Mouse (Mus musculus) kidney, adult 2 months (tissue): ENCODE results near the gene Usp48.

ENCODE experiments used
- CTCF ChIP-seq: fragments of 200-500 bp; conservative IDR thresholded peaks from 2 replicates; pipeline ENCODE4 v1.5.1; 2011; ENCODE audit warnings: low read depth, mild to moderate bottlenecking, control low read depth, low read length, moderate library complexity, mixed read lengths; ENCODE audit not compliant: insufficient read depth, insufficient read length
- POLR2A ChIP-seq: fragments of 200-500 bp; IDR thresholded peaks from one replicate; pipeline ENCODE4 v1.6.1; 2011; ENCODE audit warnings: low read depth, low read length, control low read depth

GRCm38 (mm10) chr4:137657674-137658073 lies 64.1 kb downstream of the Usp48 start:
- TF ChIP-seq CTCF (no peak), POLR2A (no peak)
